Mouse (Mus musculus) frontal cortex, adult 2 months (tissue): Measurements from ENCODE around the gene Pmm1. TPM values are rescaled to one million over a fixed set of nuclear protein-coding genes. Genes with fewer than 3 reads are reported as not detected.

Source experiments
- DNase-seq, 2 experiments: peaks; one replicate each; pipeline ENCODE4 v3.0.0; 2022; ENCODE audit warnings: low spot score in 1 of 2; ENCODE audit errors: extremely low spot score in 1 of 2
- polyA plus RNA-seq: library from polyadenylated mRNA; depleted of rRNA; stranded (reverse); fragments of >200 nt; gene quantifications from 2 replicates; pipeline ENCODE4 v1.2.3, GENCODE M21; 2012

Pmm1 gene
- polyA plus RNA-seq, 1 experiment = 283 TPM

DNA sequence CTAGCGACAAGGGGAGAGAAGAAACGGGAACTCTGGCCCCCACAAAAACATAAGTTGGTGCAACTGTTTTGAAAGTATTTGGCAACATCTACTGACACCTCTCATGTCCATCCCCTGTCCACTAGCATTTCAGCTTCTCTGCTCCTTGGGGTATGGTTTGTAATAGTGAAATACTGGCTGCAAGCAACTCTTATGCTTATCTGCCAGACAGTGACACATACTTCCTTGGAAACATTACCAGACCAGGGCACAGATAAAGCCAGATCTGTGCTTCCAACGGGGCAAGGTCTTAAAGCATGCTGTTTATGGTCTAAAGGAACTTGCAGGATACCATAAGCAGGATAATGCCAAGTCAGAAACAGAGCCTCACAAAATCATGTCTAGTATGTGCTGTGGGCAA lies 1.8 kb downstream of the Pmm1 start:
- DNase-seq = no peak

DNA sequence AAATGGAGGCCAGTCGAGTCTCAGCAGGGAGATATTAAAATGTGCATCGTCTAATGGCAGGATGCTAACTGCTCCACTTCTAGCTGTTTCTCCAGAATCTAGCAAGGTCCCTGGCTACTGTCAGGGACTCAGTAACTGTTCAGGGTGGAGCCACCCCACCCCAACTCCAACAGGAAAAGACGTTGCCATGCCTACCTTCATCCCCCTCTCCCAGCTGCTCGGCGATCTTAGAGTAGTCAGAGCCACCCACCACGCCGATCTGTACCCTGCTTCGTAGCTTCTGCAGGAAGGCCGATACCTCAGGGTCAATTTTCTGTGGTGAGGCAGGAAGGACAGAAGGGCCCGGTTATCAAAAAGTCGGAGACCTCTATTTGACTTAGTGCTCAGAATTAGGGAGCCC lies 3.1 kb downstream of the Pmm1 start:
- peak in 1 of 2 experiments; percentile 62 for DNase-seq

DNA sequence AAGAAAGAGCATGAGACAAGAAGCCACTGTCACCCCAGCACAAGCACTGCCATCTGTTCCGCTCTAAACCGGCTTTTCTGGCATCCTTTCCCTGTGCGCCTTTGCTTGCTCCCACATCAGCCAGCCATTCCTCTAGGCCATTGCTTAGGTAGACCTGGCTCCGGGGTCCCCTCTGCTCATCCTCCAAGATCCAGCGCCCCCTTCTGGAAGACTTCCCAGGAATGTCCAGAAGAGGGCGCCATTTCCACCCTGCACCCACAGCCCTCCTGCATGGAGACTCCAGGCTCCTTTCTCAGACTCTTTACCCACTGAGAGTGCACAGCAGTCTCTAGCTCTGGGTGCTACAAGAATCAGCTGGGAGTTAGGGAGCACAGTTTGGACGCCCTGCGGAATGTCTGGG lies 4.3 kb downstream of the Pmm1 start:
- peak in 1 of 2 experiments; percentile 75 for DNase-seq

DNA sequence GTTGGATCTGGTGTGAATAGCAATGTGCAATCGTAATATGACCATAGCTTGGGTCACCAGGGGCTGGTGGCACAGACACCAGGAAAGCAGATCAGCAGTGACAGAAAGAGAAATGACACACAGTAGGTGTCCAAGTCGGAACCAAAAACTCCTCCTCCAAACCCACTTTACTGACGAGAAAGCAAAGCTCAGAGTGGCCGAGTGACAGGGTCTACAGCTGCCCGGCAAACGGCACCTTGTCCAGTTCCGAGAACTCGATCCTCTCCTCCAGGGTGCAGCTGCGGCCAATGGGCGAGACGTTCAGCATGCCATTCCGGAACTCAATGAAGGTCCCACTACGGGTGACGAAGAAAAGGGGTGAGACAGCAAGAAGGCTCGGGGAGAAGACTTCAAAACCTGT lies 5.3 kb downstream of the Pmm1 start:
- DNase-seq = no peak

DNA sequence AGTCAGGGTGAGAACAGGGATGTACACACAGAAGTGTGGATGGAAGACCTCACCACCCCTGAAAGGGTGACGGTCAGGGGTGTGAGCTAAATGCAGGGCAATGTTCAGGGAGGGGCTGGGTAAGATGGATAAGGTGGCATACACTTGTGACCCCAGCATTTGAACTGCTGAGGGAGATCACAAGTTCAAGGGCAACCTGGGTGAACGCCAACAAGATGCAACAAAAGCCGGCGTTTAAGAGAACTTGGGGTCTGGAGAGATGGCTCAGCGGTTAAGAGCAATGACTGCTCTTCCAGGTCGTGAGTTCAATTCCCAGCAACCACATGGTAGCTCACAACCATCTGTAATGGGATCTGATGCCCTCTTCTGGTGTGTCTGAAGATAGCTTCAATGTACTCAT lies 6.0 kb downstream of the Pmm1 start:
- DNase-seq = no peak

DNA sequence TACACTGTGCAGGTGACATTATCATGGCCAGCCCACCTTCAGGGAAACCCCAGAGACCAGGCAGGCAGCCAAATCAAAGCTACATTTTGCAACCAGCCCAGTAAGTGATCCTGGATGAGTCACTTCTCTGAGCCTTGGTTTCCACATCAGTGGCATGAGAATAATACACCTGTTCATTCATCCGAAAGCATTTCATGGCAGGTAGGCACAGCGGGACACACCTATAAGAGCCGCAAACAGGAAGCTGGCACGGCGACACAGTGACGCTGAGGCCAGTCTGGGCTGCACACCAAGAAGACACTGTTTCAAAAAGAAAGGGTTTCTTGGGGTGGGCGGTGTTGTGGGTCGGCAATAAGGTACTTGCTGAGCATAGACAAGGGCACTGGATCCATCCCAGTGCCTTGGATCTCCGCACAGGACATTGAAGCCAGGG lies 6.6 kb downstream of the Pmm1 start:
- DNase-seq = no peak

DNA sequence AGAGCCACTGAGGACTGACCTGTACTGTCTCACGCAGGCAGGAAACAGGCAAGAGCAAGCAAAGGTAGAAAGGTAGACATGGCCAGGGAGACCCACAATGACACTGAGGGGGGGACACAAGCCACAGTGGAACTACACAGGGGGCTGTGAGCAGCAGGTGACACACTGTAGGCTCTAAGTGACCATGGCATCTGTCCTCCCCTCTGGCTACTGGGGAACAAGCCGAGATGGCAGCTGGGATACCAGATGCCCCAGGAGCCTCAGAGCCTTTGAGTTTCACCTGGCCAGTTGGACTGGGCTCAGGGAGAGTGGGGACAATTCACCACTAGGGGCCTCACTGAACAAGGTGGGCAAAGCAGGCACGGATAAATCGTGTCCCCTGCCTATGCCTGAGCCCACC lies 8.4 kb downstream of the Pmm1 start:
- no peak for DNase-seq

DNA sequence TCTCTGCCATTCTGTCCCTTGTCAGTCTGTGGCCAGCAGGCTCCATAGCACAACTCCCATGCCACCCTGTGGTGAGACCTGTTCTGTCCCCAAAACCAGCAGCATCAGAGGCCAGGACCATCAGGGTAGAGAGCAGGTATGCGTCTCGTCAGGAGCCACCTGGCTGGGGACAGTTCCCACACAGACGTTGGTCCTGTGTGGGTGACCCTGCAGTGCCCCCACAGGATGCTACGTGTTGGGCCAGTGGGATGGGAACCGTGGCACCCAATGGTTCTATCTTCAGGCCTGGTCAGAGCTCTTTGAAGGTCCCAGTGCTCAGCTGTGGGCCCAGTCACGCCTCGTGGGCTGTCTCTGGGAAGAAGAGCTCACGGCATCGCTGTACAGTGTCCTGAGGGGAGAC lies 9.6 kb downstream of the Pmm1 start:
- no peak for DNase-seq

DNA sequence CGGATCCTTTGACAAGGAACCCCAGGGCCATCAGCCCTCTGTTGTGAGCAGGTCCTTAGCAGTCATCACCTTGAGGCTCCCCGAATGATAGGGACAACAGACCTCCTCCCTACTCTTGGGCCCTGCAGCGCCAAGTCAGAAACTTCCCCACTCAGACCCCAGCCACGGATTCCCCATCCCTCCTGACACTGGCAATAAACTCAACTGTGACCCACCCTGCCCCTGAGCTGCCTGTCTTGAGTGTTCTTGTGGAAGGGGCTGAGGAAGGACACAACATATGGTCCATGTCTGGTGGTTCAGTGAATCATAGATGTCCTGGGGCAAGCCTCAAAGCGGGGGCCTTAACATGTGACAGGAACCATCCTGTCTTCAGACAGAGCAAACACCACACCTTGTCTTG lies 10.0 kb downstream of the Pmm1 start:
- DNase-seq = no peak

DNA sequence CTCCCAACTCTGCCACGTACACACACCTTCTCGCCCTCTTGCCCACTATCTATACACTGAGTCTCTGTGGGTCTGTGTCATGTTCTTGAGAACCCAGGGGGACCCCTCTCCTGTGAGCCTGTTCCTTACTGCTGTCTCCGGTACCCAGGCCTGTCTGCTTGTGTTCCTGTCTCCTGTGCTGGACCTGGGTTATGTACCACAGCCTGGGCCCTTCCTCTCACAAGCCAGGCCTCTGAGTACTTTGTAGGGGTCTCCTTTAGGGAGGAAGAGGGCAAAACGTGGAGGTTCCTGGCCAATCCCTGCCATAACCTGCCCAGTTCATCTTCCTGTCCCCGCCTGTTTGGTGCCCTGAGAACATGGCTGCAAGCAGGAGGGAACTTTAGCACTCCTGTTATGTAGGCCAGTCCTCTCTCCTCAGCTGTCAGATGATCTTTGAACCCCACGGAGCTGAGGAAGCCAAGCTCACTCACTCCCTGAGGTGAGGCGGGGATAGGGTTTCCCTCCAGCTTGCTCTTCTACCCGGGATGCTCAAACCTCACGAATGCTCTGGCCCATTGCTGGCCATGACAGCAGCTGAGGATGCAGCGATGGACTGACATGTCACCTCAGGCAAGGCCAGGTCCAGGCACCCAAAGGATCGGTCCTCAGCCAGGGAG lies 11.1 kb downstream of the Pmm1 start:
- DNase-seq = no peak

DNA sequence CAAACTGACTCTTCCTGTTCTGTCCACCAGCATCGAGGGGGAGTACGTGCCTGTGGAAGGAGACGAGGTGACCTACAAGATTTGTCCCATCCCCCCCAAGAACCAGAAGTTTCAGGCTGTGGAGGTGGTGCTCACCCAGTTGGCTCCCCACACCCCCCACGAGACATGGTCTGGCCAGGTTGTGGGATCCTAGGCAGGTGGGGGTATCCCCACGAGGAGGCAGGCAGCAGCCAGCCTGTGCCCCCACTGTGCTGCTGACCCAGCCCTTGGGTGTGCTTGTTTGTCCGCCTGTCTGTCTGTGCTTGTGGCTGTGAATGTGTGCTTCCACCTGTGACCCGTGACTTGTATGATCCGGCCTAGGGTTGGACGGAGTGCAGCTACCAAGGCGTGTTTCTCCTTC lies 11.7 kb downstream of the Pmm1 start:
- DNase-seq = no peak

DNA sequence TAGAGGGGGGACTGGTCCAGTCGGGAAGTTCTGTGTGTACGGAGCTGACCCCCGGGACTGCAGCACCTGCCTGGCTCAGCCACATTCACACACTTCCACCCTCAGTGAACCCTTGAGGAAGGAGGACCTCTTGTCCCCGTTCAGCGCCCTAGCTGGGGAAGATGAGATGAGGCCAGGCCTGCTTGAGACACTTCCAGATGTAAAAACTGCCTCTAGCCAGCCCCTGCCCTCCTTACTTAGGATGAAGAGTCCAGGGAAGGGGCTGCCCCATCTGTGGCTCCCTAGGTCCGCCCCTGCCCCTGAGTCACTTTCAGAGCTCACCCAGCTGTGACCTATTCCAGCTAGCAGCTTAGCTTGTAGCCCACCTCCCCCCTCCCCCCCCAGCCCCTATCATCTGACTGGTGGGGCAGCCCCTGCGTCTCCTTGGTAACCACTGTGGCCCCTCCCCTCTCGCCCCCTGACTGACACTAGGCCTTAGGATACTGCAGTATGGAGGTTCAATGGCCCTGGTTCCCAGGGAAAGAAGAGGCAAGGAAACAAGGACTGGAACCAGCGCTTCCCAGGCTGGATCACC lies 17.5 kb downstream of the Pmm1 start:
- no peak for DNase-seq

DNA sequence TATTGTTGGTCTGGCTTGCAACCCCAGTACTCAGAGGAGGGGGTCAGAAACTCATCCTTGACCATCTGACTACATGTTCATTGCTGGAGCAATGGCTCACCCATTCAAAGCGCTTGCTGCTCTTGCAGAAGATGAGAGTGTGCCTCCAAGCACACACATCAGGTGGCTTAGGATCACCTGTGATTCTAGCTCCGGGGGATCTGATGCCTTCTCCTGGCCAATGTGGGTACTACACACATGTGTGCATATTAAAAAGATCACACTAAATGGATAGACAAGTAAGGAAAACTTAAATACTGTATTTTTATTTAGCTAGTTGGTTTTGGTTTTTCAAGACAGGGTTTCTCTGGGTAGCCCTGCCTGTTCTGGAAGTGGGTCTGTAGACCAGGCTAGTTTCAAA lies 19.7 kb downstream of the Pmm1 start:
- DNase-seq = no peak

DNA sequence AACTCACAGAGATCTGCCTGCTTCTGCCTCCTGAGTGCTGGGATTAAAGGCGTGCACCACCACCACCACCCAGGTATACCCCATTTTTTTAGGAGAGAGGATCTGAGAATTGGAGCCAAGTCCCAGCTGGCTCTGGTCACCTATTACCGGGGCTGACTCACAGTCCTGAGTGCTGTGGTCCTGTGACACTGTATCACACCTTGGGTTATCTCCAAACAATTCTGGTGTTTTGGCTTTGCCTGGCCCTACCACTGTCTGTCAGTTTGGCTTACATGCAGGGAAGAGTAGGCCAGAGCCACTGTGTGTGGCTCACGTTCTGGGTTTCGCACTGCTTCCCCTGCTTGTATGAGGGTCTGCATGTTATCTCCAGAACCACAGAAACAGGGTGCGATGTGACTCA lies 20.5 kb downstream of the Pmm1 start:
- DNase-seq = no peak

DNA sequence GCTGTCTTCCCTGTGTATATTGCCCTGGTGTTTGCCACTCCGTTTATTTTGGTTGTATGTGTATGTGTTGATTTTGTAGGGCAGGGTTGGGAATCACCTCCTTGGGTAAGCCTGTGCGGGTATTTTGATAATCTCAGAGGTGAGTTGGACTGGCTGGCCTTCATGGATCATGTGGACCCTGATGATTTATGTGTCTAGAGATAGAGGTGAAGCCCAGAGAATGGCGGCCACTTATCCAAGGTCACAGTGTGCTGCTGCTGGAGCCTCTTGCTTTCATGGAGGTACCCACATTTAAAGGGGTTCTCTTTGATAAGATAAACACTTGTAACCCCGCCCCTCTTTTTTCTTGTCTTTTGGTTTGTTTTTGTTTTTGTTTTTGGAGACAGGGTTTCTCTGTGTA lies 21.0 kb downstream of the Pmm1 start:
- DNase-seq = no peak

DNA sequence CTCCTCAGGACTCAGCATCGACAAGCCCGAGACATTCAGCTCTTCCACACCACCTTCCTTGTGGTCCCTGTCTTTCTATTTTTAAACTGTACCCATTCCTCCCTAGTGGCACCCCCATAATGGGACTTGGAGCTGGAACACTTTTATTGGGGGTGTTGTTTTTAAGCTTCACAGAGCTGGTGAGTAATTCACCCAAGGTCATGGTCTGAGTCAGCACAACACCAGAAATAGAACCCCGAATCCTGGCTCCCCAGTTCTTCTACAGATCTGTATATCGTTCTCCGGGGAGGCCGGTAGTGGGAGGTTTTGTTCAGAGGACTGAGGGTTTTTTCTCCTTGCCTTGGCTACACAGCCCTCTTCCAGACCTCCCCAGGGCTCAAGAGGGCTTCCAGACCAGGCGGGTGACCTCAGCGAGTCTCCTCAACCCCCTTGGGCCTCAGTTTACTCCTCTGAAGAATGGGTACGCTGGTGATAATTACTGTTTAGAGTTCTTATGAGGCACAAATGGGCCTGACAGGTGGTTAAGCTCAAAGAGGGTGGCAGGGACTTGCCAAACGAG lies 21.5 kb downstream of the Pmm1 start:
- peak in 1 of 2 experiments; percentile 56 for DNase-seq

DNA sequence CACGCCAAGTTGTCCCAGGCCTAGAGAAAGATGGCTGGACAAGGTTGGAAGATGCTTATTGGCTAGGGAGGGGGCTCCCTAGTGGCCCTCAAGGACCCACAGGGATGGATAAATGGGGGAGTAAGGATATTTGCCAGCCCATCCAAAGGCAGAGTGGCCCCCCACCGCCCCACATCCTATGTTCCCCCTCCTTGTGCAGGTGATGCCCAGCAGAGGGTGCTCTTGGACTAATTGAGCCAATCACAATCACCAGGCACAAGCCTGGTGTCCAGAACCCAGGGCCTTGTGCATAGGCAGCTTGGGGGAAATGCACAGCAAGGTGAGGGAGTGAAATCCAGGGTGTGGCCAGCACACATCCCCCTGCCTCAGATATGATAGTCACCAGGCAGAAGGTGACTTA lies 22.5 kb downstream of the Pmm1 start:
- DNase-seq = peak in 1 of 2 experiments; percentile 62

DNA sequence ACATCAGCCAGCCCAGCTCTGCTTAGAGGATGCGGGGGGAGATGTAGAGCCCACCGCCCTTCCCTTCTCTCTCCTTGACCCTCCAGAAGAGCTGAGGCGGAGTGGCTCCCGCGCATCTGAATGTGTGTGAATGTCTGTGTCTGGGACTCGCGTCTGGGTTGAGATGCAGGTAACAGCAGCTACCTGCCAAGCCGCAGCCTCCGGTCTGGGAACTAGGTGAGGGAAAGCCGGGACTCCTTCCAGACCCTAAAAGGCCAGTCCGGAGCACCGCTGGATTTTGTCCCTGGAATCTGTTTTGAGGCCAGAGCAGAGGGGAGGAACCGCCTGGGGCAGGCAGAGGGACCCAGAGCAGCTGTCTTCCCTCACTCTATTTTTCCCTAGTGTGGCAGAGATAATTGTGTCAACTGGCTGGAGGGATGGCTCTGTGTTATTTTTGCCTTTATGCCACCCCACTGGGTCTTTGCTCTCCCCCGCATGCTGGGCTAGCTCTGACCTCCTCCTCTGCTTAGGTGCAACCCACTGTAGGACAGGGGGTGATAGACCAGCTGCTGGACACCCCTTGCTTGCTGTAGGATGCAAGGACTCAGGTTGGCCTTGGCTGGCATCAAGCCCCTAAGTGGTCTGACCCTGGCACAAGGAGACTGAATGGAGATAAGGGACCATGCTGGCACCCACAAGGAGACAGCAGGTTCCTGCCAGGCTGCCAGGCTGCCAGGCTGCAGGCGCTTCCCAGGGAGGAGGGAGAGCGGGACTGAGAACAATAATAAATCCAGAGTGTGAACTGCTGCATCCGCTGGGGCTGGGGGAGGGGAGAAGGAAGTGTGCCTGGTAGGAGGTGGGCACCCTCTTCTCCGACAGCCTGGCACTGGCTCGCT lies 23.4 kb downstream of the Pmm1 start:
- peak in 1 of 2 experiments; percentile 80 for DNase-seq

DNA sequence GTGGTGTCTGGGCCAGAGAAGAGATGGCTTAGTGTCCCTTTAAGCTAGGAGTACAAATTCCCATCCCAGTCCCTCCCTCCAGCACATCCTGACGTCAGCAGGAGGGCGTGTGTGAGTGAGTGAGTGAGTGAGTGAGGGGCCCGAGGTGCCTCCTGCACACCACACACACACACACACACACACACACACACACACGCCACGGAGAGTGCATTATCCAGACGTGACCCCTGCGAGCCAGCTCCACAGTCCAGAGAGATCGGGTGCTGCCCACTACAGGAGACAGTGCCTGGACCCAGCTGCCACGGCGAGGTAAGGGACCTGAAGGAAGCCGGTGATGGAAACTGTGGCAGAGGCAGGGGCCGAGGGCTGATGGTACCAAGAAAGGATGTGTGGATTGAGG lies 24.1 kb downstream of the Pmm1 start, which contains the start of gene Csdc2:
Gene Csdc2 (plus strand): TSS at position 81 of the 400 bp plus-strand sequence.
- DNase-seq = peak in 1 of 2 experiments; percentile 72

DNA sequence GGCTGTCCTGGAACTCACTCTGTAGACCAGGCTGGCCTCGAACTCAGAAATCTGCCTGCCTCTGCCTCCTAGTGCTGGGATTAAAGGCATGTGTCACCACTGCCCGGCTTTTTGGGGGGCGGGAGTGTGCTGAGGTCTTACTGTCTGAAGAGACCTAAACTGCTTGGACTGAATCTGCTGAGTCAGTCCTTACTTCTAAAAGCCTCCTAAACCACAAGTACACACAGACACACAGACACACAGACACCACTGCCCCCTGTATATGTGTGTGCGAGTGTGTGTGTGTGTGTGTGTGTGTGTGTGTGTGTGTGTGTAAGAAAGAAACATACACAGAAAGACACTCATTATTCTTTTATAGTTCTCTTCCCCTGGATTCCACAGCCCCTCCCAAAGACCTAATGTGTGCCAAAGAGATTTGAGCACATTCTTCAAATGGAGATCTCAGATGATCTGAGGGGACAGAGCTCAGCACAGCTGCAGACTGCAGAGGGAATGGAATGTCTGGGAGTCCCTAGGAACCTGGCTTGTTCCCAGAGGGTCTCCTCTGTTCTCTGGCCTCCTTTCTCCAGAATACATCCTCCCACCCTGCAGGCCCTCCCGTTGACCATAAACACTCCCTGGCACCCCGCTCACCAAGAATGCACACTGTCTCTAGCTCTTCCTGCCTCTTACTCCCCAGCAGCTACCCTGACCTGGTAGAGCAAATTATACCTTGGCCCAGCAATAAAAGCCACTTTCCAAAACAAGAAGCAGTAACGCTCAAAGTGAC lies 24.7 kb downstream of the Pmm1 start:
- no peak for DNase-seq

DNA sequence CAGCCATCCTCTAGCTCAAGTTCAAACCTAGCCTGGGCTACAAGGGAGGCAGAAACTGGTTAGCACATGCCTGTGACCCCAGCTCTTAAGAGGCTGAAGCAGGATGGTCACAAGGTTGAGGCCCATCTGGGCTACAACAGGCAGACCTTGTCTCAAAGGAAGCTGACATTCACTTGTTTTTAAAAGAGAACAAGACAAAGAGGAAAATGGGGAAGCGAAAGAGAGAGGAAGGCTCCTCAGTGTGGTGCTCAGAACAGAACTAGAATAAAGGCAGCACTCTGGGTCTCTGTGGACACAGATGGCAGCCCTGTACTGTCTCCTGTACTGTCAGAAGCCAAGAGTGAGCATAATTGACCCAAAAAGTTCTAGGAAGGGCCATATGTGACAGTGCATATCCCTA lies 26.7 kb downstream of the Pmm1 start:
- no peak for DNase-seq
